Mouse (Mus musculus) G1E (cell line): ENCODE measurements at regions not wholly inside any gene's neighbourhood (a gene's known extent, or its start where the extent isn't known, plus 50 kb on each side); places are given as distances from the start of the nearest gene placed in this dataset.

Experiments used
- CTCF ChIP-seq: IDR thresholded peaks from 2 replicates; pipeline ENCODE4 v1.5.1; 2012; ENCODE audit warnings: low read depth, low read length, inconsistent platforms, mixed read lengths
- GATA1 ChIP-seq: IDR thresholded peaks from 2 replicates; pipeline ENCODE4 v1.6.1; 2012; ENCODE audit warnings: borderline replicate concordance, low read length, inconsistent platforms, mixed read lengths
- POLR2AphosphoS5 ChIP-seq: IDR thresholded peaks from 2 replicates; pipeline ENCODE4 v1.6.1; 2012; ENCODE audit warnings: low read depth, low read length, inconsistent platforms; ENCODE audit not compliant: insufficient replicate concordance
- TAL1 ChIP-seq: conservative IDR thresholded peaks from 2 replicates; pipeline ENCODE4 v1.6.1; 2012; ENCODE audit warnings: low read depth, low read length, inconsistent platforms, mixed read lengths

DNA sequence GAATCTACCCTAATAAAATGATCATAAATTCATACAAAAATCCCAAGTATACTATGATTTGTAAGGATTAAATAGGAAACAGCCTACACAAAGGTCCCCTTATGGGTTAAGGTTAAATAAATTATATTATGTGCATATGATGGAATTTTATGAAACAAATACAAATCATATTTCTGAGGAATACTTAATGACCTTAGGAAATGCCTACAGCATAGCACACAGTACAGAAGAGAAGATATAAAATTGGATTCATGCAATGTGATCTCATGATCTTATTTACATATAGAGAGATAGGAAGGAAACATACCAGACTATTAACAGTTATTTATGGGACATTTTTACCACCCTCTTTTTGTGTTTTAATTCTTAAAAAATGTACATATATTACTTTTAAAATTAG is 227.7 kb downstream of the Emp1 start:
- TF ChIP-seq GATA1 (no peak), CTCF (no peak), TAL1 (no peak), POLR2AphosphoS5 (no peak)
